1 mouse cellular context compared by ENCODE assay signal in the genomic region with DNA sequence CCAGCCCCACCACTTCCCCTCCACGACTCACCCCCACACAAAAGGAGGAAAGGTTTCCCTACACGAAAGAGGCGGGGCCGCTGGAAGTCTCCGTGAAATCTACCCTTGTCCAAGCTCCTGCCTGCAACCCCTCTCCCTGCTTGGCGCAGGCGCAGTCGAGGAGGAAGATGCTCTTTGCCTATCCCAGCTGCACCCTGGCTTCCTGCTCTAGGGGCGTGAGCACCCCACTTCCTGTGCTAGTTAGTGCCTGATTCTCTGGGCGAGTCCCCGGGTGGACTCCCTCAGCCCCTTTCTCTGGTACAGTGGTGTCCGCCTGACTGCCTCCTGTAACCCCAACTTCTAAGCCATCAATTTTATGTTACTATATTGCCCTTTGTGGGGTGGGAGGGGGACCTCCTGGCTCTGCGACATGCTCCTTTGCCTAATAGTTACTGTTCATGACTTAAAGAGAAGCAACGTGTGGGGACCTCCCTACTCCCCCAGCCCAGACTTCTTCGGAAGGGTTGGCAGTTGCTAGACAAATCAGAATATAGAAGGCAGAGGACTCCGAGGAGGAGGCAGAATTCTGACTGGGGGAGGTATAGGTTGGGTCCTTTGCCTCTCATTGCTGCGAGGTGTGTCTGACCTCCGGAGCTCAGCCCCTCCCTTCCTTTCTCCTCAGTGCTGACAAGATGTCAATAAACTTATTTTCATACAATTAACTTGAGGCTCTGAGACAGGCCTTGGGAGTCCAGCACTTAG.
TF ChIP-seq lines count a peak whose summit lies in the region.

No protein-coding gene starts in this region.

TF ChIP-seq in CH12.LX, 34 proteins besides CTCF, POLR2A, EP300 and RAD21:
- TF ChIP-seq BHLHE40 (IDR thresholded peaks at IDR 0.05; ENCODE audit: low read depth, low read length) (no peak), ZKSCAN1 (IDR thresholded peaks at IDR 0.05; ENCODE audit: borderline replicate concordance, low read depth, low read length) (no peak), ETS1 (conservative IDR thresholded peaks at IDR 0.05; ENCODE audit: low read depth, low read length) (no peak), GABPA (IDR thresholded peaks at IDR 0.05; ENCODE audit: insufficient replicate concordance, low read depth, low read length) (no peak), CHD1 (IDR thresholded peaks at IDR 0.05; ENCODE audit: low read depth, low read length) (peak; percentile 84; the same call in 1 of the 2 replicates), ZC3H11A (IDR thresholded peaks at IDR 0.05; ENCODE audit: low read depth, low read length) (no peak), KAT2A (IDR thresholded peaks at IDR 0.05; ENCODE audit: insufficient replicate concordance, low read length) (no peak), USF1 (IDR thresholded peaks at IDR 0.05; ENCODE audit: low read depth, low read length) (no peak), ELF1 (IDR thresholded peaks at IDR 0.05; ENCODE audit: low read depth, low read length) (peak; percentile 78), JUND (conservative IDR thresholded peaks at IDR 0.05; ENCODE audit: low read depth, low read length) (no peak), SMC3 (IDR thresholded peaks at IDR 0.05; ENCODE audit: low read depth, low read length) (no peak), MAFK (IDR thresholded peaks at IDR 0.05; ENCODE audit: insufficient replicate concordance, low read length) (no peak), MXI1 (IDR thresholded peaks at IDR 0.05; ENCODE audit: low read depth, low read length) (peak; percentile 28; the same call in 1 of the 2 replicates), IRF4 (IDR thresholded peaks at IDR 0.05; ENCODE audit: low read depth, low read length) (no peak), RCOR1 (conservative IDR thresholded peaks at IDR 0.05; ENCODE audit: low read depth, low read length) (no peak), MEF2A (IDR thresholded peaks at IDR 0.05; ENCODE audit: borderline replicate concordance, low read depth, low read length) (no peak), MAX (IDR thresholded peaks at IDR 0.05; ENCODE audit: low read length) (no peak), E2F4 (IDR thresholded peaks at IDR 0.05; ENCODE audit: insufficient replicate concordance, low read depth, low read length) (no peak), ZNF384 (IDR thresholded peaks at IDR 0.05; ENCODE audit: low read depth, low read length) (no peak), MYC (IDR thresholded peaks at IDR 0.05; ENCODE audit: low read depth, low read length) (no peak), SIN3A (IDR thresholded peaks at IDR 0.05; ENCODE audit: low read length) (no peak; the same call in 1 of the 2 replicates), TBP (conservative IDR thresholded peaks at IDR 0.05; ENCODE audit: low read depth, low read length) (0 out of 2 replicates have a peak, but pooled peaks have one; percentile 32), CHD2 (IDR thresholded peaks at IDR 0.05; ENCODE audit: low read length) (no peak), MAZ (IDR thresholded peaks at IDR 0.05; ENCODE audit: low read depth, low read length) (no peak; the same call in 1 of the 2 replicates), POLR2AphosphoS2 (IDR thresholded peaks at IDR 0.05; ENCODE audit: low read depth, low read length) (no peak), JUN (IDR thresholded peaks at IDR 0.05; ENCODE audit: insufficient read depth, low read depth, low read length) (no peak), USF2 (conservative IDR thresholded peaks at IDR 0.05; ENCODE audit: low read depth, low read length) (no peak), NELFE (IDR thresholded peaks at IDR 0.05; ENCODE audit: low read depth, low read length) (peak; percentile 13; the same call in 1 of the 2 replicates), PAX5 (IDR thresholded peaks at IDR 0.05; ENCODE audit: low read length) (no peak), TCF12 (IDR thresholded peaks at IDR 0.05; ENCODE audit: low read depth, low read length) (no peak), UBTF (IDR thresholded peaks at IDR 0.05; ENCODE audit: low read depth, low read length) (no peak), NRF1 (IDR thresholded peaks at IDR 0.05; ENCODE audit: low read depth, low read length) (peak; percentile 81), HCFC1 (IDR thresholded peaks at IDR 0.05; ENCODE audit: low read depth, low read length) (peak; percentile 61), ZMIZ1 (IDR thresholded peaks at IDR 0.05; ENCODE audit: low read depth, low read length) (0 out of 2 replicates have a peak, but pooled peaks have one; percentile 9)
